Mouse (Mus musculus) limb, embryonic 13.5 days (tissue): ENCODE results near the gene Acbd5. TPM values are rescaled to one million over a fixed set of nuclear protein-coding genes. Genes with fewer than 3 reads are reported as not detected.
A peak's percentile ranks its signal among the peaks of the same experiment; 100 is the strongest.
"Not testable (repeated sequence)": the region's sequence is repeated elsewhere in the genome, so short reads cannot be mapped to it uniquely, and the experiment has no call there.

Experiments used
- ATAC-seq: fragments of 200-750 bp; cut with Nextera tagmentation; 2 replicates; pipeline ENCODE4 v1.8.0; 2017; ENCODE audit warnings: low read depth, moderate number of reproducible peaks, moderate TSS enrichment; ENCODE audit not compliant: low FRiP score
- H3K27ac ChIP-seq: fragments of 300-500 bp; sonication (generic); 2 replicates; pipeline ENCODE4 v1.5.1; 2015; ENCODE audit warnings: inconsistent platforms, mild to moderate bottlenecking, moderate library complexity
- H3K27me3 ChIP-seq: fragments of 300-500 bp; sonication (generic); 2 replicates; pipeline ENCODE4 v1.6.1; 2015; ENCODE audit warnings: mild to moderate bottlenecking, inconsistent platforms
- H3K36me3 ChIP-seq: fragments of 300-500 bp; sonication (generic); 2 replicates; pipeline ENCODE4 v1.6.1; 2015; ENCODE audit warnings: inconsistent platforms, mild to moderate bottlenecking, moderate library complexity
- H3K4me1 ChIP-seq: fragments of 300-500 bp; sonication (generic); 2 replicates; pipeline ENCODE4 v1.6.1; 2015; ENCODE audit warnings: inconsistent platforms
- H3K4me2 ChIP-seq: fragments of 300-500 bp; sonication (generic); replicated peaks from 2 replicates; pipeline ENCODE4 v1.6.1; 2015; ENCODE audit warnings: inconsistent platforms, mild to moderate bottlenecking, moderate library complexity
- H3K4me3 ChIP-seq: fragments of 300-500 bp; sonication (generic); 2 replicates; pipeline ENCODE4 v1.5.1; 2015; ENCODE audit warnings: moderate library complexity, mild to moderate bottlenecking, inconsistent platforms
- H3K9ac ChIP-seq: fragments of 300-500 bp; sonication (generic); 2 replicates; pipeline ENCODE4 v1.6.1; 2015; ENCODE audit warnings: mild to moderate bottlenecking, inconsistent platforms
- H3K9me3 ChIP-seq: fragments of 300-500 bp; sonication (generic); 2 replicates; pipeline ENCODE4 v1.6.1; 2016; ENCODE audit warnings: inconsistent platforms
- WGBS: fragments of 180-500 bp; shearing (Covaris S2); methylation state at CpG from one replicate; pipeline ENCODE4 v1.1.7; 2015; 5-methylcytosine and 5-hydroxymethylcytosine counted together
- polyA plus RNA-seq: library from polyadenylated mRNA; unstranded; fragments of >200 nt; fragmentation: Nextera tagmentation; extraction: Ambion mirVana; gene quantifications from 2 replicates; pipeline ENCODE4 v1.2.1, GENCODE M21; 2015

The Acbd5 gene
- polyA plus RNA-seq, 1 experiment from 2014 or later, result 38.1 TPM

DNA sequence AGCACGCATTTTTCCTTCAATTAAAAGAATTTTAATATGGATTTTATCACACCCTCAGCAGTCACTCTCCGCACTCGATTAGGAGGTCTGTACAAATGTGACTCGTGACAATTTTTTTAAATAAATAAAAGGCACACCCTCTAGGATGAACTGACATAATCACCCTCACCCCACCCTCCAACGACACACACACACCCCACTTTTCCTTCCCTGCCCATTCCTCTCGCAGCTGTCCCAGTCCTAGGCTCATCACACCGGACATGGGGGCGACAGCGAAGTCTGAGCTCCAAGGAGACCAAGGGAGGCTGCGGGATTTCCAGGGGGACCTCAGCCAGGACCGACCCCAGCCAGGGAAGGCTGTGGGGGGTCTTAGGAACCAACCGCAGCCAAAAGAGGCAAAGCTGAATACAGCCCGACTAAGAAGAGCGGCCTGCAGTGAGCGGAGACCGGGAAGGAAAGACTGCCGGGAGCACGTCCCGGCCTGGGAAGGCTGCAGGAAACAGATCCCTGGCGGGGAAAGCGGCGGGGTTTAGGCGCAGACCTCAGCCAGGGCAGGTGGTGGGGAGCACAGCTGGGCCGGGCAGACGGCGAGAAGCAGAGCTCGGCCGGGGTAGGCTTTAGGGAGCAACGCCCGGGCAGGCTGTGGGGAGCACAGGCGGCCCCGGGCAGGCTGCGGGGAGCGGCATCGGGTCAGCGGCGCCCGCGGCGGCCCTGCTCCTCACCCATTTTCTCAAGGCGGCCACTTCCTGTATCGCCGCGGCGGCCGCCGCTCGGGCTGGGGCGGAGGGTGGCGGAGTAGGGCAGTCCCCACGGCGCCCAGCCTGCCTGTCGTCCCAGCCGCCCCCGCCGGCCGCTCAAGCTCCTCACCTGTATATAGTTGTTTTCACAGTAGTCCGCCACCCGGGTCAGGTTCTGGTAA is 28.6 kb upstream of the Acbd5 start:
- Histone ChIP-seq H3K4me3 (peak overlapping the region; percentile 95), H3K4me1 (peaks cover 23% of the 10 kb centered on the region), H3K36me3 (no peaks in the 10 kb centered on the region), H3K27ac (peak overlapping the region; percentile 96), H3K27me3 (no peaks in the 10 kb centered on the region), H3K4me2 (peak overlapping the region; percentile 86), H3K9ac (peak overlapping the region; percentile 96), H3K9me3 (no peaks in the 10 kb centered on the region)
- peak; percentile 80 for ATAC-seq
- WGBS, result under 1% methylated on average over 45 of the region's 59 CpGs

DNA sequence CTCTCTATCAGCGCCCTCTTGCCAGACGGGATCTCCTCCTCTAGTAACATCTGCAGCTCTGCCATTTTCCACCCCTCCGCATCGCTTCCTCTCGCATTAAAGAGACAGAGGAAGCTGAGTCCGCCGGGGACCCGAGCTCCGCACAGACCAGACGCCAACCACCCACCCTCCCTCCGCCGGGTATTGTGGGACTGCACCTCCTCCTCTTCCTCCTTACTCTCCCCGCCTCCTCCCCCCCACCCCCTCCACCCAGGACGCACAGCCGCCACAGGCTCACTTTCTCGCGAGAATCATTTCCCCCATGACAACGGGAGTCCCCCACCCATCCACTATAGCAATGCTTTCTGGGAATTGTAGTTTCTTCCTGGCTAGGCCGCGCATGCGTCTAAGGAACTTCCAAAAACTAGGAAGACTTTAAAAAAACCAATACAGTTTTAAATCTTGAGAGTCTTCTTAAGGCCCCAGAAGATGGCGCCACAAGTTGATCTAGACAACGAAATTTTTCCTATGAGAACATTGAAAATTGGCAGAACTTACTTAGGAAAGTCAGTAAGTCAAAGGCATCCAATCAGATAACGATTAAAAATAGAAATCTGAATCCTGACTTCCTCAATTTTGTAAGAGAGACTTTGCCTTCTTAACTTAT is 27.8 kb upstream of the Acbd5 start, which contains the start of gene Abi1:
TSS of gene Abi1 (minus strand) at position 241 of the 646 bp plus-strand sequence.
- Histone ChIP-seq H3K9me3 (no peaks in the 10 kb centered on the region), H3K9ac (peak within 1 kb of the TSS; percentile 96), H3K4me1 (peaks cover 23% of the 10 kb centered on the region), H3K27me3 (no peaks in the 10 kb centered on the region), H3K36me3 (no peaks in the 10 kb centered on the region), H3K4me3 (peak within 1 kb of the TSS; percentile 95), H3K4me2 (peak within 1 kb of the TSS; percentile 86), H3K27ac (peak within 1 kb of the TSS; percentile 96)
- ATAC-seq, result peak; percentile 96
- 2% methylated on average over 24 of the region's 24 CpGs for WGBS

DNA sequence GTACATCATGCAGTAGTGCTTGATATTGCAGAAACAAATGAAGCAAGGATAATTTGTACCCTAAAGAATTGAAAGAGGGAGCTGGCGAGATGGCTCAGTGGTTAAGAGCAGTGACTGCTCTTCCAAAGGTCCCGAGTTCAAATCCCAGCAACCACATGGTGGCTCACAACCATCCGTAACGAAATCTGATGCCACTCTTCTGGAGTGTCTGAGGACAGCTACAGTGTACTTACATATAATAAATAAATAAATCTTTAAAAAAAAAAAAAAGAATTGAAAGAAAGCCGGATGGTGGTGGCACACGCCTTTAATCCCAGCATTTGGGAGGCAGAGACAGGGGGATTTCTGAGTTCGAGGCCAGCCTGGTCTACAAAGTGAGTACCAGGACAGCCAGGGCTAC is 27.3 kb upstream of the Acbd5 start:
- 93% methylated on average over 7 of the region's 7 CpGs for WGBS
- H3K27me3 ChIP-seq, H3K9me3 ChIP-seq, ATAC-seq, H3K4me2 ChIP-seq, H3K4me3 ChIP-seq, H3K27ac ChIP-seq, H3K9ac ChIP-seq, H3K36me3 ChIP-seq: not testable (repeated sequence)
- peaks cover 23% of the 10 kb centered on the region for H3K4me1 ChIP-seq

DNA sequence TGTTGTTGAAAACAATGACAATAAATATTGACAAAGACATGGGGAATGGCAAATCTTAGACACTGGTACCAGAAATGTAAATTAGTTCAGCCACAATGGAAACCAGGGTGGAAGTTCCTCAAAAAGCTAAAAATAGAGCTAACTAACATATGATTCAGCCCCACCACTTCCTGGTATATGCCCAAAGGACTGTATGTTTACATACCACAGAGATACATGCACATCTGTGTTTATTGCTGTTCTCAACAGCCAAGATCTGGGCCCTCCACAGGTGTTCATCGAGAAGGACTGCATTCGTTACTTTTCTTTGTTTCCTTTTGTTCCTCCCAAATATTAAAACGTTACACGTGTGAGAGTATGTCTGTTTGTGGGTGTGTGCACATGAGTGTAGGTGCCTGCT is 26.5 kb upstream of the Acbd5 start:
- Histone ChIP-seq H3K4me3 (no peak overlapping the region), H3K9ac (no peak overlapping the region), H3K36me3 (no peaks in the 10 kb centered on the region), H3K4me2 (no peak overlapping the region), H3K4me1 (peaks cover 23% of the 10 kb centered on the region), H3K9me3 (no peaks in the 10 kb centered on the region), H3K27ac (no peak overlapping the region), H3K27me3 (no peaks in the 10 kb centered on the region)
- no peak for ATAC-seq
- 88% methylated on average over 4 of the region's 4 CpGs for WGBS

DNA sequence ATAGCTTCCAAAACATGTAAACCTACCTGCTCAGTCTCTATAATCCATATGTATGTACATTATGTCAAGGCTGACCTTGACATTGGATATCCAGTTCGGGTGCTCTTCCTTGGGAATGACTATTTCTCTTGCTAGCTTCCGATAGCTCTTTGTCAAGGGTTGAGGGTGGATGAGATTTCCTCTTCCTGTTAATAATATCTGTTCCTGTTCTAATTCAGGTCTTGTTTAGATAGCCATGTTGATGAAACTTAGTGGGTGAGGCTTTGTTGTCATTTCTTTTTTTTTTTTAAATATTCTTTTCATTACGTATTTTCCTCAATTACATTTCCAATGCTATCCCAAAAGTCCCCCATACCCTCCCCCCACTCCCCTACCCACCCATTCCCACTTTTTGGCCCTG is 25.8 kb upstream of the Acbd5 start:
- WGBS, result 93% methylated on average over 3 of the region's 3 CpGs
- Histone ChIP-seq H3K9me3 (no peaks in the 10 kb centered on the region), H3K27ac (no peak overlapping the region), H3K4me3 (no peak overlapping the region), H3K4me1 (peaks cover 16% of the 10 kb centered on the region), H3K9ac (no peak overlapping the region), H3K4me2 (no peak overlapping the region), H3K36me3 (no peaks in the 10 kb centered on the region), H3K27me3 (no peaks in the 10 kb centered on the region)
- no peak for ATAC-seq

DNA sequence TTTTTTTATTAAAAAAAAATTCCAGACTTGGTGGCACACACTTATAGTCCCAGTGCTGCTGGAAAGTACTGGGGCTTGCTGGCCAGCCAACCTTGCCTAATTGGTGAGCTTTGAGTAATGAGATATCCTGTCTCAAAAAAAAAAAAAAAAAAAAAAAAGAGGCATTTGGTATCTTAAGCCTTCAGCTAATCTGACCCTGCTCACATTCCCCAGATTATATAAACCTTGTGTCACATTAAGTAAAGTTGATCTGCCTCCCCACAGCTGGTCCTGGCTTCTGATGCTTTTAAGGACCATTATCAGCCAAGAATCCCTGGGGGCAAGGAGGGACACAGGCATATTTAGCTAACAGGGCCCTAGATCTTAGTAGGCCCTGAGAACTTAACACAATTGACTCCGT is 22.3 kb upstream of the Acbd5 start:
- Histone ChIP-seq H3K4me2 (no peak overlapping the region), H3K27me3 (no peaks in the 10 kb centered on the region), H3K4me1 (no peaks in the 10 kb centered on the region), H3K9ac (no peak overlapping the region), H3K36me3 (no peaks in the 10 kb centered on the region), H3K27ac (no peak overlapping the region), H3K4me3 (no peak overlapping the region), H3K9me3 (no peaks in the 10 kb centered on the region)
- no peak for ATAC-seq
- whole genome bisulfite sequencing, result 43% methylated on average over 1 of the region's 1 CpGs

DNA sequence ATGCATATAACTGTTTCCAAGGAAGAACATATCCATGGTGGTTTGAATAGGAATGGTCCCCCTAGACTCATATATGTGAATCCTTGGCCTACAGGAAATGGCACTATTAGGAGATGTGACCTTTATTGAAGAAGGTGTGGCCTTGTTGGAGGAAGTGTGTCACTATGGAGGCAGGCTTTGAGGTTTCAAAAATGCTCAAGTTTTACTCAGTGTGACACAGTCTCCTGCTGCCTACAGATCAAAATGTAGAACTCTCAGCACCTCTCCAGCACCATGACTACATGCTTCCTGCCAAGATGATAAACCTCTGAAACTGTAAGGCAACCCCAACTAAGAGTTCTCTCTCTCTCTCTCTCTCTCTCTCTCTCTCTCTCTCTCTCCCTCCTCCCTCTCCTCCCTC is 20.0 kb upstream of the Acbd5 start:
- no peak for ATAC-seq
- Histone ChIP-seq H3K4me3 (no peak overlapping the region), H3K4me2 (no peak overlapping the region), H3K9me3 (no peaks in the 10 kb centered on the region), H3K36me3 (no peaks in the 10 kb centered on the region), H3K27me3 (no peaks in the 10 kb centered on the region), H3K27ac (no peak overlapping the region), H3K4me1 (no peaks in the 10 kb centered on the region), H3K9ac (no peak overlapping the region)

DNA sequence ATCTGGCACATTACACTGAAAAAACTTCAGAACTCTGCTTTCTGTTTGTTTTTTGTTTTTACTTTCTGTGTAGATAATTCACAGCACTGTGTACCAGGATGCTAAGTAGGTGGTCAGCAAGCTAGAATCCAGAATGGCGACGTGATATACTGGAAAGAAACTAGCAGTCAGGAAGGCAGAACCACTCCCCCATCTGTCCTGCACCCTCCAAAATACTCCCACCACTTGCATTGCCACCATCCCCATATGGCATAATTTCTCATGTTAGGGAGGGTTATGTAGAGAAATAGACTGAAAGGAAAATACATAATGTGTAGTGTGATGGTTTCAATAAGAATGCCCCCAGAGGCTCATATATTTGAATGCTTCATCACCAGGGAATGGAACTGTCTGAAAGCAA is 16.1 kb upstream of the Acbd5 start:
- H3K4me2 ChIP-seq, result no peak overlapping the region
- H3K4me1 ChIP-seq, result no peaks in the 10 kb centered on the region
- H3K9me3 ChIP-seq, result no peaks in the 10 kb centered on the region
- no peak overlapping the region for H3K9ac ChIP-seq
- H3K27me3 ChIP-seq, result no peaks in the 10 kb centered on the region
- no peak overlapping the region for H3K4me3 ChIP-seq
- H3K27ac ChIP-seq, result no peak overlapping the region
- WGBS, result 74% methylated on average over 2 of the region's 2 CpGs
- no peak for ATAC-seq
- H3K36me3 ChIP-seq, result no peaks in the 10 kb centered on the region

DNA sequence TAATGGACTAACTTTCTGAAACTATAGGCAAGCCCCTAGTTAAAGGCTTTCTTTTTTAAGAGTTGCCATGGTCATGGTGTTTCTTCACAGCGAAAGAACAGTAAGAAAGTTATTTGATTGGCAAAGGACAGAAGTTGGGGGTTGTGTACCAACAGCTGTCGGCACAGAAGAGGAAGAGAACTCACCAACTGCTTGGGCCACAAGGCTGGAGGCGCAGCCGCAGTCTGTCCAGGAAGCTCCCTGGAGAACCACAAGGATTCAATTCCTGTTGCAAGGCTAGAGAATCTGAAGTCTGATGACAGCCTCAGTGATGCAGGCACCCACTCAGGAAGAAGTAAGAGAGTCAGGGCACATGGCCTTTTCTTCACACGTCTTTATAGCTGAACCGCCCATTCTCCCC is 15.4 kb upstream of the Acbd5 start:
- H3K9ac ChIP-seq, result no peak overlapping the region
- ATAC-seq, result no peak
- no peaks in the 10 kb centered on the region for H3K4me1 ChIP-seq
- H3K9me3 ChIP-seq, result no peaks in the 10 kb centered on the region
- no peak overlapping the region for H3K4me3 ChIP-seq
- WGBS, result 71% methylated on average over 6 of the region's 6 CpGs
- no peak overlapping the region for H3K27ac ChIP-seq
- H3K27me3 ChIP-seq, result no peaks in the 10 kb centered on the region
- H3K36me3 ChIP-seq, result no peaks in the 10 kb centered on the region
- no peak overlapping the region for H3K4me2 ChIP-seq

DNA sequence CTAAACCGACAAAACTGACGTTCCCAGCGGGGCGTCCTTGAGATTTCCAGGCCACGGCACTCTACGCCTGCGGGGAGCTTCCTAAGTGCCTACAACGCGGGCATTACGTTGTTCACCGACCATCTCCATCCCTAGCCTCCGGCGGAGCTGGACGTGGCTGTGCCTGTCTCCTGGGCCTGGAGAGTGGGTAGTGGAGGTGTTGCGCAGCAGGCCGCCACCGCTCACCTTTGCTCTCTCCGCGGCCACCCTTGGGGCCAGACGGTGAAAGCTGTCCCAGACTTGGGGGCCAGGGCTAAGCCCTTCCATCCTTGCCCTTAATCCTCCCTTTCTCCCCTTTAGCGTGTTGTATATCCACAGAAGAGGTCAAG is 387 bp downstream of the Acbd5 start:
- Histone ChIP-seq H3K4me2 (peak overlapping the region; percentile 97), H3K27ac (peak overlapping the region; percentile 97), H3K36me3 (peaks cover under 1% of the 10 kb centered on the region; the same call in 1 of the 2 replicates), H3K9ac (peak overlapping the region; percentile 88), H3K9me3 (no peaks in the 10 kb centered on the region), H3K27me3 (no peaks in the 10 kb centered on the region), H3K4me1 (peaks cover 7% of the 10 kb centered on the region), H3K4me3 (peak overlapping the region; percentile 73)
- WGBS, result under 1% methylated on average over 21 of the region's 21 CpGs
- ATAC-seq, result peak; percentile 51

DNA sequence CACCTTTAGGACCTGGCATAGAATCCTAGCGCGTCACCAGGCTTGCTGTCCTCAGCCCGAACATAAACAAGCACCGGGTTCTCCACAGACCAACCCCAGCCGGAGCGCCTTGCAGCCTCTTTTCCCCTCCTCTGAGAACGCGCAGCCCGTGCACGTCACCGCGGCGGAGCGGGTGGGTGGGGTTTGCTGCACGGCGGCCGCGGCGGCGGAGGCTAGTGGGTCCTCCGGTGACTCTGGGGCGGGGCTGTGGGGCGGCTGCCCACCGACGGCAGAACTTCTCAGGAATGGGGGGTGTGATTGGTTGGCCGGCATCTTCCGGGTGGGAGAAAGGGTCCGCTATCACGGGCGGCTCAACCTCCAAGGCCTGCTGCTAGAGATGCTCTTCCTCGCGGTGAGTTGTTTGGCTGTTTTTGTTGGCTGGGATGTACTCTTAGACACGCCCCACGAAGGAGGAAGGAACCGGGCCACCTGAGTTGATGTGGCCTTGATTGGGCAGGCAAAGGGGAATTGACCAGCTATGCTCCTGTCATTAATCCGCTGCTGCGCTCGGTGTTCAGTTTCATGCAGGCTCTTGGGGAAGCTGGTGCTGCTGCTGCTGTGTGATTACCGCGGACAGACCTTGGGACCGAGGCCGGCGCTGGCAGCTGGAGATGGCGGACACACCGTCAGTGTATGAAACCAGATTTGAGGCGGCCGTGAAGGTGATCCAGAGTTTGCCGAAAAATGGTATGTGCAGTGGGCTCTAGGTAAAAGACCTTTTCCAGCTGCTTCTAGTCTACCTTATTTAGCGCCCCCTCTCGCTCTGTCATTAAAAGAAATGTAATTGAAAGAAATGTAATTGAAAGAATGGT is 1.2 kb downstream of the Acbd5 start:
- Histone ChIP-seq H3K27ac (peak overlapping the region; percentile 97), H3K9ac (peak overlapping the region; percentile 88), H3K9me3 (no peaks in the 10 kb centered on the region), H3K4me2 (peak overlapping the region; percentile 97), H3K36me3 (peaks cover 3% of the 10 kb centered on the region; the same call in 1 of the 2 replicates), H3K4me1 (peaks cover 7% of the 10 kb centered on the region), H3K27me3 (no peaks in the 10 kb centered on the region), H3K4me3 (peak overlapping the region; percentile 73)
- ATAC-seq, result peak; percentile 91
- WGBS, result under 1% methylated on average over 50 of the region's 50 CpGs

DNA sequence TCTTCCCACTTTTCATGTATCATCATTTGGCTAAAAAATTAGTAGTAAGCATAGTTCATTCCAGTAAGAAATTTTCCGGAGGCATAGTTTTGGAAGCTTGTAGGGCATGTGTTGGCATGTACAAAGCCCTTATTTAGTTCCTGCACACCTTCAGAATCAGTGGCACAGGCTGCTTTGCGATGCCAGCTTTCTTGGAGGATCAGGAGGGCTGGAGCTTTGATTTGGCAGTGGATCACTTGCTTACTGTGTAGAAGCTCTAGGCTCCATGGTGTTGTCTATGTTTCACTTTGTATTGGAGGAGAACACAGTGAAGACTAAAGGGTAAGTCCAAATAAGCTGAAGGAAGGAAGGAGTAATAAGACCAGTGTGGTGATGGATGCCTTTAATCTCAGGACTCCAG is 2.5 kb downstream of the Acbd5 start:
- Histone ChIP-seq H3K27me3 (no peaks in the 10 kb centered on the region), H3K9me3 (no peaks in the 10 kb centered on the region), H3K36me3 (peaks cover 7% of the 10 kb centered on the region), H3K4me3 (no peak overlapping the region), H3K27ac (no peak overlapping the region), H3K4me2 (no peak overlapping the region), H3K4me1 (peaks cover 7% of the 10 kb centered on the region), H3K9ac (no peak overlapping the region)
- WGBS, result 83% methylated on average over 2 of the region's 2 CpGs
- ATAC-seq, result no peak
